Mouse (Mus musculus) embryonic fibroblast, embryonic 13.5 days (primary cell): Measurements from ENCODE around the gene Rps6kb1. TPM values are rescaled to one million over a fixed set of nuclear protein-coding genes. Genes with fewer than 3 reads are reported as not detected.

ENCODE experiments used
- H3K27ac ChIP-seq: 2 replicates; pipeline ENCODE4 v1.5.1; 2012; ENCODE audit warnings: low read length, control low read depth, inconsistent platforms; ENCODE audit not compliant: insufficient read depth
- H3K4me1 ChIP-seq: 2 replicates; pipeline ENCODE4 v1.6.1; 2011; ENCODE audit warnings: low read length; ENCODE audit not compliant: control insufficient read depth, insufficient read depth
- H3K4me3 ChIP-seq: 2 replicates; pipeline ENCODE4 v1.5.1; 2011; ENCODE audit warnings: mild to moderate bottlenecking, control low read depth, low read length; ENCODE audit not compliant: insufficient read depth
- CTCF ChIP-seq: IDR thresholded peaks from 2 replicates; pipeline ENCODE4 v1.5.1; 2011; ENCODE audit warnings: mild to moderate bottlenecking, control low read depth, low read length, moderate library complexity, borderline replicate concordance; ENCODE audit not compliant: insufficient read depth
- POLR2A ChIP-seq: IDR thresholded peaks from 2 replicates; pipeline ENCODE4 v1.6.1; 2011; ENCODE audit warnings: low read depth, mild to moderate bottlenecking, control low read depth, low read length, moderate library complexity
- polyA plus RNA-seq: library from polyadenylated mRNA; stranded (reverse); fragments of >200 nt; gene quantifications from 2 replicates; pipeline ENCODE4 v1.2.4, GENCODE M21; 2011; ENCODE audit warnings: low read depth; ENCODE audit not compliant: missing spikeins, insufficient read length

Gene Rps6kb1
- polyA plus RNA-seq, 1 experiment, result 70.3 TPM

GRCm38 (mm10) chr11:86517229-86517628, 27.4 kb downstream of the Rps6kb1 start:
- no peak overlapping the region for H3K4me3 ChIP-seq
- H3K4me1 ChIP-seq, result no peaks in the 10 kb centered on the region
- TF ChIP-seq CTCF (no peak), POLR2A (no peak)
- peak overlapping the region; percentile 41; the same call in 1 of the 2 replicates for H3K27ac ChIP-seq

GRCm38 (mm10) chr11:86516620-86517019, 28.0 kb downstream of the Rps6kb1 start:
- no peak overlapping the region for H3K27ac ChIP-seq
- no peaks in the 10 kb centered on the region for H3K4me1 ChIP-seq
- no peak for TF ChIP-seq POLR2A
- no peak for TF ChIP-seq CTCF
- H3K4me3 ChIP-seq, result no peak overlapping the region

GRCm38 (mm10) chr11:86507991-86508390, 36.6 kb downstream of the Rps6kb1 start:
- no peak for TF ChIP-seq POLR2A
- TF ChIP-seq CTCF, result no peak
- Histone ChIP-seq H3K27ac (no peak overlapping the region), H3K4me1 (no peaks in the 10 kb centered on the region), H3K4me3 (no peak overlapping the region)

- no peak for TF ChIP-seq CTCF
- no peak for TF ChIP-seq POLR2A
Measured at GRCm38 (mm10) chr11:86507334-86507733, 37.3 kb downstream of the Rps6kb1 start.

GRCm38 (mm10) chr11:86503121-86503520, 41.5 kb downstream of the Rps6kb1 start:
- no peak overlapping the region for H3K4me3 ChIP-seq
- no peaks in the 10 kb centered on the region for H3K4me1 ChIP-seq
- no peak overlapping the region for H3K27ac ChIP-seq
- TF ChIP-seq CTCF (no peak), POLR2A (no peak)

More at GRCm38 (mm10) chr11:86507334-86507733, 37.3 kb downstream of the Rps6kb1 start:
- Histone ChIP-seq H3K4me3 (no peak overlapping the region), H3K27ac (no peak overlapping the region), H3K4me1 (no peaks in the 10 kb centered on the region)

GRCm38 (mm10) chr11:86500795-86501194, 43.8 kb downstream of the Rps6kb1 start:
- TF ChIP-seq CTCF (no peak), POLR2A (no peak)
- Histone ChIP-seq H3K4me1 (no peaks in the 10 kb centered on the region), H3K4me3 (no peak overlapping the region), H3K27ac (peak overlapping the region; percentile 40; the same call in 1 of the 2 replicates)

- Histone ChIP-seq H3K4me1 (no peaks in the 10 kb centered on the region), H3K4me3 (no peak overlapping the region), H3K27ac (no peak overlapping the region)
- TF ChIP-seq CTCF (no peak), POLR2A (no peak)
Measured at GRCm38 (mm10) chr11:86497908-86498307, 46.7 kb downstream of the Rps6kb1 start.

- TF ChIP-seq CTCF (no peak), POLR2A (no peak)
- H3K4me1 ChIP-seq, result no peaks in the 10 kb centered on the region
- H3K27ac ChIP-seq, result no peak overlapping the region
- H3K4me3 ChIP-seq, result no peak overlapping the region
Measured at GRCm38 (mm10) chr11:86497356-86497755, 47.2 kb downstream of the Rps6kb1 start.

- TF ChIP-seq POLR2A (no peak), CTCF (no peak)
- Histone ChIP-seq H3K27ac (peak overlapping the region; percentile 88), H3K4me3 (no peak overlapping the region), H3K4me1 (peaks cover 5% of the 10 kb centered on the region; the same call in 1 of the 2 replicates)
Measured at GRCm38 (mm10) chr11:86490782-86491181, 53.8 kb downstream of the Rps6kb1 start.

- no peak for TF ChIP-seq CTCF
- peak; percentile 55; the same call in 1 of the 2 replicates for TF ChIP-seq POLR2A
- peak overlapping the region; percentile 76 for H3K4me3 ChIP-seq
- peak overlapping the region; percentile 61 for H3K27ac ChIP-seq
- peaks cover 6% of the 10 kb centered on the region; the same call in 1 of the 2 replicates for H3K4me1 ChIP-seq
Measured at GRCm38 (mm10) chr11:86484910-86485510, 59.6 kb downstream of the Rps6kb1 start.
